Mouse (Mus musculus): ENCODE results near the gene Mfsd12. TPM values are rescaled to one million over a fixed set of nuclear protein-coding genes. Genes with fewer than 3 reads are reported as not detected.

Gene Mfsd12
- polyA plus RNA-seq, 1 experiment from 2014 or later = 11.3 TPM

DNA sequence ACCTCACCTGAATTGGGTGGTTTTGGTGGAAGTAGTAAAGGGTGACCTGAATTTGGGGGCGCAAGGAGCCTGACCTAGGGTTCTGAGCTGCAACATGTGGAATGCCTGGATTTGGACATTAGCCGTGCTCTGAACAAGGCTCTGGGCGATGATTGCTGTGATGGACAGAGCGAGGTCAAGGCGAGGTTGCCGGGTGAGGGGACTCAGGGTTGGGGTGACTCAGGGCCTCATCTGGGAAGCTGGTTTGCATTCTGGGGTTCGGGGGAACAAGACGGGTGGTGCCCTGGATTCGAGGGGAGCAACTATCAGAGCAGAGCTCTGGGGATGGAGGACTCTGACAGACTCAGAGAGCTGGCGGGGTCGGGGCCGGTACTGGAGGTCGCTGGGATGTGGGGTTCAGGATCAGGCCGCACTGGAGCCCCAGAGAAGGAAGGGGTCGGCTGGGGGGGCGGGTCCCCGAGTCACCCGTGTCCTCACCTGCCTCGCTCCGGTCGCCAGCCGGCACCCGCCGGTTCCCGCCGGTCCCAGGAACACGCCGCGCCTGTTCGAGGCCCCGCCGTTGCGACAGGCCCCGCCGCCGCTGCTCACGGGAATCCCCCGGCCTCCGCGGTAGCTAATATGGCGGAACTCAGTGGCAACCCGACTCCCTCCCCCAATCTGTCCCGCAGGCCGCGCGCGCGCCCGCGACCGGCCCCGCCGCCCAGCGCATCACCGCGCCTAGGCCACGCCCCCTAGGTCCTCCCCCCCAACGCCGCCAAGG is 20.7 kb downstream of the Mfsd12 start, which contains the start of gene Fzr1:
Fzr1 (minus strand) TSS at position 724 of the 760 bp plus-strand sequence.
- Histone ChIP-seq H3K27me3 (ENCODE audit: insufficient read depth, low read length) (no peaks in the 10 kb centered on the region), H3K4me2 (ENCODE audit: low read length) (peak within 1 kb of the TSS; percentile 82), H3K36me3 (ENCODE audit: insufficient read depth, low read length) (peaks cover 14% of the 10 kb centered on the region; the same call in 1 of the 2 replicates), H3K9me3 (replicated peaks; ENCODE audit: low read length) (no peaks in the 10 kb centered on the region), H3K9ac (ENCODE audit: low read depth, low read length) (peak within 1 kb of the TSS; percentile 82), H3K4me1 (replicated peaks; ENCODE audit: insufficient read depth, low read length) (peaks cover 12% of the 10 kb centered on the region), H3K27ac (peak within 1 kb of the TSS; percentile 65), H3K4me3 (replicated peaks; ENCODE audit: low read depth, low read length) (peak within 1 kb of the TSS; percentile 77)
- TF ChIP-seq CTCF (IDR thresholded peaks at IDR 0.05; ENCODE audit: low read depth) = no peak
- WGBS = 2% methylated on average over 56 of the region's 59 CpGs
- DNase-seq (ENCODE audit: low spot score) = no peak
- peak; percentile 66; the same call in 1 of the 2 replicates for ATAC-seq (replicated peaks; ENCODE audit: low FRiP score, low read depth)

DNA sequence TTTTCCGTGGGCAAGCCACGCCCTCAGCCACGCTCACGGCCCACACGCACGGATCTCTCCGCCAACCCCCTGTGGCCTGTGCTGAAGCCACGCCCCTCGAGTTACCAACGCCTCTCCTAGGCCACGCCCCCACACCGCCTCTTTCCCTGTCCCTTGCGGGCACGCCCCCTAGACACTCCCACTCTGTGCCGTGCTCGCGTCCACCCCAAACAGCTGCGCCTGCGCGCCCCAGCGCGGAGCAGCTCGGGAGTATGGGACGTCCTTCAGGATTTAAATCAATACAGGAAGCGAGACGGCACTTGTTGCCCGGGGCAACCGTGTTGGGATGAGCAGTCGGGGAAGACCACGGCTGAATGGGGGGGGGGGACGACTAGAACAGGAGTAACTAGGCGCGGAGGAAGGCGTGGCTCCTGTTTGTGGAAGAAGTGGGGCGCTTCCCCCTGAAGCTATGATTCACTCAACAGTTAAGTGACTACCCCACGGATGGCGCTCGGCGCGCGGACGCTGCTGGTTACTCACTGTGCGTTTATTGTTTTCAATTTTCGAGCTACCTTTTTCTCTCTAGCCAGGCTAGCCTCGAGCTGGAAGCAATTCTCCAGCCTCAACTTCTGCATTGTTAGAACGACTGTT is 21.4 kb downstream of the Mfsd12 start:
- Histone ChIP-seq H3K4me2 (ENCODE audit: low read length) (peak overlapping the region; percentile 64), H3K36me3 (ENCODE audit: insufficient read depth, low read length) (peaks cover 7% of the 10 kb centered on the region; the same call in 1 of the 2 replicates), H3K4me1 (replicated peaks; ENCODE audit: insufficient read depth, low read length) (peaks cover 12% of the 10 kb centered on the region), H3K4me3 (replicated peaks; ENCODE audit: low read depth, low read length) (peak overlapping the region; percentile 77), H3K9me3 (replicated peaks; ENCODE audit: low read length) (no peaks in the 10 kb centered on the region), H3K27ac (0 out of 2 replicates have a peak overlapping the region, but pooled peaks have one; percentile 54), H3K9ac (ENCODE audit: low read depth, low read length) (peak overlapping the region; percentile 40; the same call in 1 of the 2 replicates), H3K27me3 (ENCODE audit: insufficient read depth, low read length) (no peaks in the 10 kb centered on the region)
- ATAC-seq (replicated peaks; ENCODE audit: low FRiP score, low read depth) (peak; percentile 96), DNase-seq (ENCODE audit: low spot score) (peak; percentile 100)
- WGBS = under 1% methylated on average over 46 of the region's 46 CpGs
- TF ChIP-seq CTCF (IDR thresholded peaks at IDR 0.05; ENCODE audit: low read depth) = peak; percentile 39; the same call in 1 of the 2 replicates

DNA sequence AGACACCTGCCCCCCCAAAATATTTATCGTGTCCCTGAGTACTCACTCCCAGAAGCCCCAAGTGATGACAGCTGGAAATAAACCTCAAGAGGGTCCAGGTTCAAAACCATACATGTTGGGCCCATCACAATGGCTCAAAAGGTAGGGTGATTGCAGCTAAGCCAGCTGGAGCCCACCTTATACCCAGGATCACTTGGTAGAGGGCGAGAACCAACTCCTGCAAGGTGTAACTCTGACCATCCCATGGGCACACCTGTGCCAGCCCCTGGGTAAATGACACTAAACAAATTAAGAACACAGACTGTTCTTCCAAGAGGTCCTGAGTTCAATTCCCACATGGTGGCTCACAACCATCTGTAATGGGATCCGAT is 21.9 kb downstream of the Mfsd12 start:
- H3K9ac ChIP-seq (ENCODE audit: low read depth, low read length) = peak overlapping the region; percentile 40; the same call in 1 of the 2 replicates
- peaks cover 4% of the 10 kb centered on the region; the same call in 1 of the 2 replicates for H3K36me3 ChIP-seq (ENCODE audit: insufficient read depth, low read length)
- H3K4me3 ChIP-seq (replicated peaks; ENCODE audit: low read depth, low read length) = peak overlapping the region; percentile 77
- ATAC-seq (replicated peaks; ENCODE audit: low FRiP score, low read depth) (no peak), DNase-seq (ENCODE audit: low spot score) (no peak)
- no peaks in the 10 kb centered on the region for H3K27me3 ChIP-seq (ENCODE audit: insufficient read depth, low read length)
- H3K9me3 ChIP-seq (replicated peaks; ENCODE audit: low read length) = no peaks in the 10 kb centered on the region
- WGBS = 55% methylated on average over 3 of the region's 3 CpGs
- H3K27ac ChIP-seq = 0 out of 2 replicates have a peak overlapping the region, but pooled peaks have one; percentile 54
- peak overlapping the region; percentile 64 for H3K4me2 ChIP-seq (ENCODE audit: low read length)
- H3K4me1 ChIP-seq (replicated peaks; ENCODE audit: insufficient read depth, low read length) = peaks cover 12% of the 10 kb centered on the region
- no peak for TF ChIP-seq CTCF (IDR thresholded peaks at IDR 0.05; ENCODE audit: low read depth)

DNA sequence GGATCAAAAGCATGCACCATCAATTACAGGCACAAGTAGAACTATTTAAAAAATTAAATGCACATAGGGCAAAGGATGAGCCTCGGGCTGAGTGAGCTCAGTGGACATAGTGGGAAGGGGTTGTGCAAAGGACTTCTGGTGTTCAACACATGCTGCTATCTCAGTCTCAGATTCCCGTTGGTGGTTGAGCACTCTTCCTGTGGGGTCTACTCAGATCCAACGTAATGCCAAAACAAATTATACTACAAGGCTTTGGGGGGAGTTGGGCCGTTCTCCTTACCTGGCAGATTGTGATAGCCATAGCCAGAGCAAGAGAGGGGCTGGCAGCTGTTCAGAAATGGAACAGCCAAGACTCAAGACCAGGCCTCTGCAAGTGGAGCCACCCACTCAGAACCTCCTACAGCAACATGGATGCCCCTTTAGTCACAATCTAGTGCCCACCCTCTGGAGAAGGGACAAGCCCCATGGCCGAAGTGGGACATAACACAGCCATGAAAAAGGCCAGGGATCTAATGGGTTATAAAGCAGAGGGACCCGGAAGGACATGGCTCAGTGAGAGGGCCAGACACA is 22.6 kb downstream of the Mfsd12 start:
- no peak for TF ChIP-seq CTCF (IDR thresholded peaks at IDR 0.05; ENCODE audit: low read depth)
- Histone ChIP-seq H3K27me3 (ENCODE audit: insufficient read depth, low read length) (no peaks in the 10 kb centered on the region), H3K4me2 (ENCODE audit: low read length) (no peak overlapping the region), H3K4me3 (replicated peaks; ENCODE audit: low read depth, low read length) (no peak overlapping the region), H3K27ac (no peak overlapping the region), H3K9me3 (replicated peaks; ENCODE audit: low read length) (no peaks in the 10 kb centered on the region), H3K9ac (ENCODE audit: low read depth, low read length) (no peak overlapping the region), H3K4me1 (replicated peaks; ENCODE audit: insufficient read depth, low read length) (peaks cover 13% of the 10 kb centered on the region), H3K36me3 (ENCODE audit: insufficient read depth, low read length) (0 out of 2 replicates have a peak, but pooled peaks cover 4% of the 10 kb centered on the region)
- DNase-seq (ENCODE audit: low spot score) (no peak), ATAC-seq (replicated peaks; ENCODE audit: low FRiP score, low read depth) (no peak)
- 88% methylated on average over 6 of the region's 6 CpGs for WGBS

DNA sequence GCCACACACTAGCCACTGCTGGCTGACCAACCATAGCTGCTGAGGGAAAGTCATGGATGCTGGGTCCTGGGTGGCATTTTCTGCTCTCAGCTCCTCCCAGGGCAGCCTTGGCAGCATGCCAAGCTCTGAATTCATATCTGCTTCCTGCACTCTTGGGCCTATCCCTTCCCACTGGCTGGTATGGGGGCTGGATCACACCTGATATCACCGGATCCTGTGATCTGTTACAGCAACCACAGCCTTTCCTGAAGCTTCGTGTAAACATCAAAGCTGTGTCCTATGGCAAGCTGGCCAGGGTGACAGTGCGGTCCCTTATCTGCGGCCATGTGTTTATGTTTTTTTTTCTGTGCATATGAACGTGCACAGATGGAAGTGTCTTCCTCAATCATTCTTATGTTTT is 24.7 kb downstream of the Mfsd12 start:
- no peak overlapping the region for H3K9ac ChIP-seq (ENCODE audit: low read depth, low read length)
- no peaks in the 10 kb centered on the region for H3K27me3 ChIP-seq (ENCODE audit: insufficient read depth, low read length)
- H3K4me1 ChIP-seq (replicated peaks; ENCODE audit: insufficient read depth, low read length) = peaks cover 16% of the 10 kb centered on the region
- H3K27ac ChIP-seq = 0 out of 2 replicates have a peak overlapping the region, but pooled peaks have one; percentile 25
- DNase-seq (ENCODE audit: low spot score) (no peak), ATAC-seq (replicated peaks; ENCODE audit: low FRiP score, low read depth) (no peak)
- 66% methylated on average over 5 of the region's 5 CpGs for WGBS
- H3K4me3 ChIP-seq (replicated peaks; ENCODE audit: low read depth, low read length) = no peak overlapping the region
- H3K4me2 ChIP-seq (ENCODE audit: low read length) = no peak overlapping the region
- no peaks in the 10 kb centered on the region for H3K9me3 ChIP-seq (replicated peaks; ENCODE audit: low read length)
- 0 out of 2 replicates have a peak, but pooled peaks cover 9% of the 10 kb centered on the region for H3K36me3 ChIP-seq (ENCODE audit: insufficient read depth, low read length)
- TF ChIP-seq CTCF (IDR thresholded peaks at IDR 0.05; ENCODE audit: low read depth) = no peak

Measured in kidney, postnatal 0 days (tissue).